Mouse (Mus musculus): ENCODE data around the gene Slc5a9. TPM values are rescaled to one million over a fixed set of nuclear protein-coding genes. Genes with fewer than 3 reads are reported as not detected.

Slc5a9 gene
- polyA plus RNA-seq, 1 experiment from 2014 or later, result 0.20 TPM

DNA sequence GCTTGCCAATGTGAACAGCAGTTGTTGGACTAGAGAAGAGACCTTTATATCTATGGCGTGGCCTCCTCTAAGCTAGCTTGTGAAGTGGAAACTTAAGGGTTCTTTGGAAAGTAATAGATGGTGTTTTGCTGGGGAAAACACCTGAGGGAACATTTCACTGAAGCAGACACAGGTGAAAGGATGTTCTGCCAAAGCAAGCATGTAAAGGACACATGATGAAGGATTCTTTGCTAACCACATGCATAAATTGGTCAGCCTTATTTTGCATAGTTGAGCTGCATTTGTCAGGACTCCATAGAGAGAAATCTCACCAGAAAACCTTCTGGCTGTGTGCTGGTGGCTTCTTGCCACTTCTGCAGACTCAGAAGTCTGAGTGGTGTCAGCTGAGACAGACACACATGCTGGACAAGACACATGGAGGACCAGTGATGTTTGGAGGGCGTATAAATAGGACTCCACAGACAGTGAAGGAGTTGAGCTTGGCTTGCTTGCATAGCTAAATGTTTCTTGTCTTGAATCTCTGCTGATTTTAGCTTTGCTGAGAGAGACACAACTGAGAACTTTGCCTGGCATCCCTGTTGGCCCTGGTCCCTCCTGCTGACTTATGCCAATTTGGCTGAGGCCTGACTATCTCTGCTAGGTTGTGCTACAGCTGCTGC lies 34.8 kb downstream of the Slc5a9 start:
- H3K27ac ChIP-seq, result no peak overlapping the region
- no peak overlapping the region for H3K4me3 ChIP-seq
- H3K9ac ChIP-seq, result no peak overlapping the region
- H3K4me1 ChIP-seq, result no peaks in the 10 kb centered on the region
- ATAC-seq (ENCODE audit: insufficient number of reproducible peaks, insufficient read depth, low FRiP score, low TSS enrichment), result no peak
- no peak overlapping the region for H3K4me2 ChIP-seq (replicated peaks)
- no peaks in the 10 kb centered on the region for H3K36me3 ChIP-seq
- no peaks in the 10 kb centered on the region for H3K9me3 ChIP-seq
- WGBS, result 84% methylated on average over 2 of the region's 2 CpGs
- no peaks in the 10 kb centered on the region for H3K27me3 ChIP-seq

DNA sequence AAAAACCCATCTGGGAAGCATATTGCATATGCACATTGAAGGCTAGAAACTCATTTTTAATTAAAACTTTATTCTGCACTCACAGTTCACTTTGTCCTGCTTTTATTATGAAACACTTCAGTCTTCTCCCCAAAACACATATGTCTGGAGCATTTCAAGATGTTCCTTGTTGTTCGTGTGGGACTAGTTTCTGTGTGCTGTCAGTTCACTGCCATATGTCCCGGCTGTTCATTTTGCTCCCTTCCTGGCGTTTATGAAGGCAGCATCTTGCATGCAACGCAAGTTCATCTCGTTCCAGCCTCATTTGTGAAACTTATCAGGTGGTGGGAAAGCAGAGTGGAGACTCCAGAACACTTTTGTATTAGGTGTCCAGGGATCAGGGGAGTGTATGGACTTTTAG lies 36.0 kb downstream of the Slc5a9 start:
- WGBS, result 80% methylated on average over 5 of the region's 5 CpGs
- no peak overlapping the region for H3K27ac ChIP-seq
- no peaks in the 10 kb centered on the region for H3K9me3 ChIP-seq
- H3K4me3 ChIP-seq, result no peak overlapping the region
- no peaks in the 10 kb centered on the region for H3K27me3 ChIP-seq
- H3K36me3 ChIP-seq, result no peaks in the 10 kb centered on the region
- H3K9ac ChIP-seq, result no peak overlapping the region
- no peaks in the 10 kb centered on the region for H3K4me1 ChIP-seq
- no peak for ATAC-seq (ENCODE audit: insufficient number of reproducible peaks, insufficient read depth, low FRiP score, low TSS enrichment)
- H3K4me2 ChIP-seq (replicated peaks), result no peak overlapping the region

DNA sequence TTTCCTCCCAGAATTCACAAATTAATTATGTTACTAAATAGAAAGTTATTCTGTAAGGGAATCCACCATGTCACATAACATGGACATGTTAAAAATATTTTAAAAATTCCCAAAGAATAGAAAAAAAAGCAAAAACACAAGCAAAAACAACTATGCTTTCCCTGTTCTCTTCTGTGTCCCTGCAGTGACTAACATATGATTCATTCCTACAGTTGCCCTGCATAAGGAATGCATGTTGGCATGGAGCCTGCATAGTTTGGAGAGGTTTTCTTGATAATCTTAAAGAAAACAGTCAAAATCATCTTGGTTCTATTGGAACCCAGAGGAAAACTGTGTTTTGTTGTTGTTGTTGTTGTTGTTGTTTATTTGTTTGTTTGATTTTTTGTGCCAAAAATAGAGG lies 50.1 kb downstream of the Slc5a9 start:
- Histone ChIP-seq H3K9me3 (no peaks in the 10 kb centered on the region), H3K4me1 (no peaks in the 10 kb centered on the region)

DNA sequence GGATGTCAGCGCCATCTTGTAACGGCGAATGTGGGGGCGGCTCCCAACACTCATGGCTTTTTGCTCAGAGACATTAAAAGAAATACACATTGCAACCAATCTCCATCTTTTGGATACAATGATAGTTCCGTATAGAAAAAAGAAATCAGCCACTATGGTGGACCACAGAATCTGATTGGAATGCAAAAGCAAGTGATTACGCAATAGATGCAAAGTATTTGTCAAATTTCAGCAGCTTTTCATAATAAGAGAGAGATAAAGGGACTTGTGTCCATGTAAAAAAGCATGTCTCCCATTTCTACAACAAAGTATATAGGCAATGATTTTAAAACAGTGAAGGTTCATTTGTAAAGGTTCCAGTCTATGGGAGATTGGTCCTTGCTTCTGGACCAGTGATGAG lies 63.8 kb downstream of the Slc5a9 start:
- Histone ChIP-seq H3K4me1 (no peaks in the 10 kb centered on the region), H3K4me3 (no peak overlapping the region), H3K27ac (no peak overlapping the region), H3K27me3 (no peaks in the 10 kb centered on the region), H3K4me2 (replicated peaks) (no peak overlapping the region), H3K9ac (no peak overlapping the region), H3K36me3 (no peaks in the 10 kb centered on the region), H3K9me3 (no peaks in the 10 kb centered on the region)
- no peak for ATAC-seq (ENCODE audit: insufficient number of reproducible peaks, insufficient read depth, low FRiP score, low TSS enrichment)
- WGBS, result 90% methylated on average over 6 of the region's 6 CpGs

More for the DNA sequence above, 50.1 kb downstream of the Slc5a9 start:
- Histone ChIP-seq H3K4me3 (no peak overlapping the region), H3K4me2 (replicated peaks) (no peak overlapping the region), H3K27ac (no peak overlapping the region), H3K36me3 (no peaks in the 10 kb centered on the region), H3K9ac (no peak overlapping the region), H3K27me3 (no peaks in the 10 kb centered on the region)
- no peak for ATAC-seq (ENCODE audit: insufficient number of reproducible peaks, insufficient read depth, low FRiP score, low TSS enrichment)

Other genes with a start within 250 kb of the Slc5a9 start
- gene Spata6, start 182.9 kb downstream of the Slc5a9 start, polyA plus RNA-seq (2016; fragmentation: Nextera tagmentation; extraction: Ambion mirVana), result 28.3 and 29.6 TPM in 2 replicates
- not detected in 2 replicates for gene Skint8, start 16.5 kb upstream of the Slc5a9 start, polyA plus RNA-seq (2016; fragmentation: Nextera tagmentation; extraction: Ambion mirVana)
- gene Skint7, start 70.0 kb upstream of the Slc5a9 start, polyA plus RNA-seq (2016; fragmentation: Nextera tagmentation; extraction: Ambion mirVana), result not detected in 2 replicates
- not detected in 2 replicates for gene Skint1, start 103.4 kb upstream of the Slc5a9 start, polyA plus RNA-seq (2016; fragmentation: Nextera tagmentation; extraction: Ambion mirVana)
- gene Skint4, start 169.1 kb upstream of the Slc5a9 start, polyA plus RNA-seq (2016; fragmentation: Nextera tagmentation; extraction: Ambion mirVana), result not detected in 2 replicates

Measured in embryonic facial prominence, embryonic 12.5 days (tissue).